Mouse (Mus musculus): ENCODE data around the gene Gli2. TPM values are rescaled to one million over a fixed set of nuclear protein-coding genes. Genes with fewer than 3 reads are reported as not detected.

Gli2 gene
- polyA plus RNA-seq, 1 experiment from 2014 or later: 3.8 TPM

DNA sequence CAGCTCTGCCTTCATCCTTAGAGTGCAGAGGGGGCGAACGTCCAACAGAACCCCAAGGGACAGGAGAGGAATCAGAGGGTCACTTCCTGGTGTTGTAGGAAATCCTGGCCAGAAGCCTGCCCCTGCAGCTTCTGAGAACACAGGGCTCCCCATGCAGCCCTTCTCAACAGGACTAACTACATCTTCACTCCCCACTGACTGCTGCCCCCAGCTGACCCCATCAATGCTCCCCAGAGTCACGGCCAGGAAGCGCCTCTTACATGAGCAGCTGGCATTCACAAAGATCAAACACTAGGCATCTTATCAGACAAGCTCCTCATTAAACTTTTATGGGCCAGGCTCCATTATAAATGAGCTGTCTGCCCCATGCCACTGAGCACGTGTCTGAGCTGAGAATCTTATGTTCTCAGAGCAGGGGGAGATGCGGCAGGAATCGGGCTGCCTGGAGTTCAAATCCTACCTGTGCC, 172.6 kb downstream of the Gli2 start:
- WGBS: 31% methylated on average over 7 of the region's 7 CpGs
- Histone ChIP-seq H3K4me1 (replicated peaks; ENCODE audit: control insufficient read depth, insufficient read depth, low read length) (no peaks in the 10 kb centered on the region), H3K9me3 (ENCODE audit: control insufficient read depth) (no peaks in the 10 kb centered on the region), H3K36me3 (ENCODE audit: control insufficient read depth, insufficient read depth) (no peaks in the 10 kb centered on the region), H3K27ac (ENCODE audit: low read depth, low read length) (no peak overlapping the region), H3K9ac (ENCODE audit: low read depth, low read length) (no peak overlapping the region), H3K4me3 (ENCODE audit: low read depth, low read length) (no peak overlapping the region), H3K4me2 (replicated peaks; ENCODE audit: low read depth) (no peak overlapping the region), H3K27me3 (replicated peaks; ENCODE audit: control insufficient read depth, insufficient read depth, low read length) (peaks cover 3% of the 10 kb centered on the region; the same call in 1 of the 2 replicates)
- no peak for ATAC-seq
- no peak for TF ChIP-seq CTCF (IDR thresholded peaks at IDR 0.05; ENCODE audit: low read depth)

DNA sequence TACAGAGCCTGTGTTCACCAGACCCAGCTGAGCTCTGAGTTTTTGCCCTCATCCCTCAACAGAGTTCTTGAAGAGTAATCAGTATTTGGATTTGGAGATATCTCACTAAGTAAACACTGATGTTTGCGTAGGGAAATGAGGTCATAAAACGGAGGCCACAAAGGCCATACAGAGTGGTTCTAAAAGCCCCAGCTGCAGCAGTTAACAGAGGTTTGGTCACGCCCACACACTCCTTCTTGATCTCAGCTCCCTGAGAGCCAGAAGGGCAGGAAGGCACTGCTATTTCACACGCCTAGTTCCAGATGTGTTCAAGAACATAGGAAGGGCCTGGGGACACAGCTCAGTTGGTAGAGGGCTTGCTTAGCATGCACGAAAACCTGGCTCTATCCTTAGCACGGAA, 175.1 kb downstream of the Gli2 start:
- no peaks in the 10 kb centered on the region for H3K4me1 ChIP-seq (replicated peaks; ENCODE audit: control insufficient read depth, insufficient read depth, low read length)
- TF ChIP-seq CTCF (IDR thresholded peaks at IDR 0.05; ENCODE audit: low read depth): no peak
- no peaks in the 10 kb centered on the region for H3K9me3 ChIP-seq (ENCODE audit: control insufficient read depth)
- H3K36me3 ChIP-seq (ENCODE audit: control insufficient read depth, insufficient read depth): no peaks in the 10 kb centered on the region
- H3K27me3 ChIP-seq (replicated peaks; ENCODE audit: control insufficient read depth, insufficient read depth, low read length): peaks cover 3% of the 10 kb centered on the region; the same call in 1 of the 2 replicates
- no peak overlapping the region for H3K4me2 ChIP-seq (replicated peaks; ENCODE audit: low read depth)
- 23% methylated on average over 6 of the region's 6 CpGs for WGBS
- no peak overlapping the region for H3K9ac ChIP-seq (ENCODE audit: low read depth, low read length)
- peak; percentile 63 for ATAC-seq
- H3K27ac ChIP-seq (ENCODE audit: low read depth, low read length): no peak overlapping the region
- no peak overlapping the region for H3K4me3 ChIP-seq (ENCODE audit: low read depth, low read length)

DNA sequence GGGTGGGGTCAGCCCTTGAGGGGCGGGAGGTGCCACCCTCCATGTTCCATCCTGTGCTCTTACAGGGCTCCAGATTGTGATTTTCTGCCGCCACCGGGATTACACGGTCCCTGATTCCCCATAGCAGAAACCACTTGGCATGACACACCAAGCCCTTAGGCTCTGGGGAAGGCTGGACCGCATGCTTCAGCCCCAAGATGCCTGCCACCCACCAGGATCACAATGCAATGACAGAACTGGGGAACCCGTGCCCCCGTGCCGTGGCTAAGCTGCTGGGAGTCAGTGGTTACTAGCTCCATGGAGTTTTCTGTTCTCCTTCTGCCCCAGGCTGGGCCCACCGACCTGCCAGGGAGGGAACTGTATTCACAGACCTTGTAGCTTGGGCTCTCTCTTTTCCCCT, 178.2 kb downstream of the Gli2 start:
- Histone ChIP-seq H3K27ac (ENCODE audit: low read depth, low read length) (no peak overlapping the region), H3K4me3 (ENCODE audit: low read depth, low read length) (no peak overlapping the region), H3K4me1 (replicated peaks; ENCODE audit: control insufficient read depth, insufficient read depth, low read length) (no peaks in the 10 kb centered on the region), H3K4me2 (replicated peaks; ENCODE audit: low read depth) (no peak overlapping the region), H3K36me3 (ENCODE audit: control insufficient read depth, insufficient read depth) (no peaks in the 10 kb centered on the region), H3K9me3 (ENCODE audit: control insufficient read depth) (no peaks in the 10 kb centered on the region), H3K9ac (ENCODE audit: low read depth, low read length) (no peak overlapping the region), H3K27me3 (replicated peaks; ENCODE audit: control insufficient read depth, insufficient read depth, low read length) (no peaks in the 10 kb centered on the region)
- TF ChIP-seq CTCF (IDR thresholded peaks at IDR 0.05; ENCODE audit: low read depth): no peak
- ATAC-seq: no peak
- 93% methylated on average over 9 of the region's 9 CpGs for WGBS

DNA sequence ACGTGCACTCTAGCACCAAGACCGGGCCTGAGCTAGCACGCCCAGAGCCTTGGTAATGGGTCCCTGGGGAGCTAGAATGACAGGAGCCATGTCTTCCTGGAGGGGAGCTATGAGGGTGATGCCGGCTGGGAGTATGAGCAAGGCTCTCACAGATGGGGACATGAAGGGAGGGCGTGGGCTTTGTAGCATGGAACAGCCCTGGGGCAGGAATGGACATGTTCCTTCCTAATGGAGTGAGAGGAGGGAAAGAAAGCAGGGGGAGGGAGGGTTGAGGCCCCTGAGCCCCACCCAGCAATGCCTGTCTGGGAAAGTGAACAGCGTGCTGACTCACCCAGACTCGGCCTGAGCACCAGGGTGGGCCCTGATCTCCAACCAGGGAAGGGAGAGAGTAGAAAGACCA, 179.9 kb downstream of the Gli2 start:
- H3K4me3 ChIP-seq (ENCODE audit: low read depth, low read length): no peak overlapping the region
- H3K27me3 ChIP-seq (replicated peaks; ENCODE audit: control insufficient read depth, insufficient read depth, low read length): no peaks in the 10 kb centered on the region
- no peak overlapping the region for H3K4me2 ChIP-seq (replicated peaks; ENCODE audit: low read depth)
- H3K4me1 ChIP-seq (replicated peaks; ENCODE audit: control insufficient read depth, insufficient read depth, low read length): no peaks in the 10 kb centered on the region
- H3K9me3 ChIP-seq (ENCODE audit: control insufficient read depth): no peaks in the 10 kb centered on the region
- no peak overlapping the region for H3K27ac ChIP-seq (ENCODE audit: low read depth, low read length)
- 72% methylated on average over 7 of the region's 7 CpGs for WGBS
- H3K9ac ChIP-seq (ENCODE audit: low read depth, low read length): no peak overlapping the region
- H3K36me3 ChIP-seq (ENCODE audit: control insufficient read depth, insufficient read depth): no peaks in the 10 kb centered on the region
- no peak for TF ChIP-seq CTCF (IDR thresholded peaks at IDR 0.05; ENCODE audit: low read depth)
- no peak for ATAC-seq

DNA sequence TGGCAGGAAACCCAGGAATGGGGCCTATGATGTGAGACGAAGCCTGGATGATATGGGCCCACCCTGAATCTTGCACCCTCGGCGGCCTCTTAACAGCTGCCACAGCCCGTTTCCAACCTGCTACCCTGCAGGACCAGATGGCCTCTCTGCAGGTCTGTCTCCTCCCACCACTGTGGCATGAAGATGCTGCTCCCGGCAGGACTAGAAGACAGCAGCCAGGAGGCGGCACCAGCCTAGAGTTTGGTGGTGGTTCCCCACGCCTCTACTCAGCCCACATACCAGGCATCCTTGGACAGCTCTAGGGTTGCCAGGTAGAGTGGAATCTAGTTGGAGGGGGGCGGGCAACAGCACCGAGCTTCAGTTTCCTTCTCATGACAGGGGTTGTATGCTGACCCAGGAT, 188.7 kb downstream of the Gli2 start:
- WGBS: 67% methylated on average over 9 of the region's 9 CpGs

DNA sequence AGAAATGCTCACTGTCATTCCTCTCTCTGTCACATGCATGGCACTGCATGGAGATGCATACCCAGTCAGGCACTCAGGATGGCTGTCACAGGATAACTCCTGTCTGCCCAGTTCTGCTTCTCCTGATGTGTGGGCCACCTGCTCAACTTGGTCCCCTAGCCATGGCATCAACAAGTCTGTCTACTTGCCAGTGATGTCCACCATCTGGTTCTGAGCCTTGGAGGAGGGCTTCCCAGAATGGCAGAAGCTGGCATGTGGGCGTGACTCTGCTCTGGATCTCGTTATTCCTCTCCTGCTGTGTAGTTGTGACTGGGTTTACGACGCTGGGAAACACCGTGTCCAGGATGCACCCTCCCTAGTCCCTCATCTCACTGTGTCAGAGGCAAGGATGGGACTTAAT, 189.4 kb downstream of the Gli2 start:
- WGBS: 64% methylated on average over 5 of the region's 5 CpGs
- no peak for TF ChIP-seq CTCF (IDR thresholded peaks at IDR 0.05; ENCODE audit: low read depth)
- Histone ChIP-seq H3K4me3 (ENCODE audit: low read depth, low read length) (no peak overlapping the region), H3K27ac (ENCODE audit: low read depth, low read length) (no peak overlapping the region), H3K4me1 (replicated peaks; ENCODE audit: control insufficient read depth, insufficient read depth, low read length) (no peaks in the 10 kb centered on the region), H3K27me3 (replicated peaks; ENCODE audit: control insufficient read depth, insufficient read depth, low read length) (no peaks in the 10 kb centered on the region), H3K9ac (ENCODE audit: low read depth, low read length) (no peak overlapping the region), H3K4me2 (replicated peaks; ENCODE audit: low read depth) (no peak overlapping the region), H3K9me3 (ENCODE audit: control insufficient read depth) (no peaks in the 10 kb centered on the region), H3K36me3 (ENCODE audit: control insufficient read depth, insufficient read depth) (no peaks in the 10 kb centered on the region)
- no peak for ATAC-seq

More for the DNA sequence above, 188.7 kb downstream of the Gli2 start:
- H3K36me3 ChIP-seq (ENCODE audit: control insufficient read depth, insufficient read depth): no peaks in the 10 kb centered on the region
- ATAC-seq: no peak
- no peaks in the 10 kb centered on the region for H3K27me3 ChIP-seq (replicated peaks; ENCODE audit: control insufficient read depth, insufficient read depth, low read length)
- H3K4me2 ChIP-seq (replicated peaks; ENCODE audit: low read depth): no peak overlapping the region
- H3K4me3 ChIP-seq (ENCODE audit: low read depth, low read length): no peak overlapping the region
- H3K9me3 ChIP-seq (ENCODE audit: control insufficient read depth): no peaks in the 10 kb centered on the region
- H3K9ac ChIP-seq (ENCODE audit: low read depth, low read length): no peak overlapping the region
- H3K27ac ChIP-seq (ENCODE audit: low read depth, low read length): no peak overlapping the region
- no peaks in the 10 kb centered on the region for H3K4me1 ChIP-seq (replicated peaks; ENCODE audit: control insufficient read depth, insufficient read depth, low read length)
- peak; percentile 34 for TF ChIP-seq CTCF (IDR thresholded peaks at IDR 0.05; ENCODE audit: low read depth)

DNA sequence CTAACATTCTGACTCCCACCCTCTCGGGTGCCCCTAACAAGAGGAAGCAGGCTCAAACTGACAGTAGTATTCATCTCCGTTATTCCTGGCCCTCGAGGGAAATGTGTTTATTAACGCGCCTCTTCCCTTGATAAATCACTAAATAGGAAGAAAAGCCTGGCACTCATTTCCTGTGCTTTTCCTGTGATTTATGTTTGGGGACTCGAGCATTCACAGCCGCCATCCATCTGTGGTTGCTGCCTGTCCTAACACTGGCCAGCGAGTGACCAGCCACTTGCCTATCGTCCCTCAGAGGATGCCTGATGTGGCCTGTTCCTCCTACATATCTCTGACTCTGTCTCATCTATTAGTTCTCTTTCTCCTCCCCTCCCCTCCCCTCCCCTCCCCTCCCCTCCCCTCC, 195.3 kb downstream of the Gli2 start:
- H3K9me3 ChIP-seq (ENCODE audit: control insufficient read depth): no peaks in the 10 kb centered on the region
- no peaks in the 10 kb centered on the region for H3K27me3 ChIP-seq (replicated peaks; ENCODE audit: control insufficient read depth, insufficient read depth, low read length)
- WGBS: 51% methylated on average over 9 of the region's 9 CpGs
- H3K4me3 ChIP-seq (ENCODE audit: low read depth, low read length): no peak overlapping the region
- no peak overlapping the region for H3K4me2 ChIP-seq (replicated peaks; ENCODE audit: low read depth)
- no peak for TF ChIP-seq CTCF (IDR thresholded peaks at IDR 0.05; ENCODE audit: low read depth)
- no peak overlapping the region for H3K27ac ChIP-seq (ENCODE audit: low read depth, low read length)
- ATAC-seq: no peak
- H3K36me3 ChIP-seq (ENCODE audit: control insufficient read depth, insufficient read depth): no peaks in the 10 kb centered on the region; the same call in 1 of the 2 replicates
- no peaks in the 10 kb centered on the region for H3K4me1 ChIP-seq (replicated peaks; ENCODE audit: control insufficient read depth, insufficient read depth, low read length)
- no peak overlapping the region for H3K9ac ChIP-seq (ENCODE audit: low read depth, low read length)
